Mouse (Mus musculus): ENCODE data around the gene St6gal1.

The St6gal1 gene

DNA sequence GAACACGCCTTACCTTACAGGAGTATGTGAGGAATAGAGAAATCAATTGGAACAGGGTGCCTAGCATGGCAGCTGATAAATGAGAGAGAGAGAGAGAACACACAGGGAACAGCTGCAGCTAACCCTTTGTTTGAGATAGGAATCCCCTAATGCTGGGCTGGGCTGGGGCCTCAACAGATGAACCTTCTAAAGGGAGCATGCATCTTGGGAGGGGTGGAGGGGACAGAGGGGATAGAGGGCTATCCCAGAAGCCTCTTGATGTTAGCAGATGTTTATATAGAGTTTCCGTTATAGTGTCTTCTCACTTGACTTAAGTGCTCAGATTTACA lies 26.9 kb downstream of the St6gal1 start:
- DNase-seq (ENCODE audit: low spot score) = no peak

DNA sequence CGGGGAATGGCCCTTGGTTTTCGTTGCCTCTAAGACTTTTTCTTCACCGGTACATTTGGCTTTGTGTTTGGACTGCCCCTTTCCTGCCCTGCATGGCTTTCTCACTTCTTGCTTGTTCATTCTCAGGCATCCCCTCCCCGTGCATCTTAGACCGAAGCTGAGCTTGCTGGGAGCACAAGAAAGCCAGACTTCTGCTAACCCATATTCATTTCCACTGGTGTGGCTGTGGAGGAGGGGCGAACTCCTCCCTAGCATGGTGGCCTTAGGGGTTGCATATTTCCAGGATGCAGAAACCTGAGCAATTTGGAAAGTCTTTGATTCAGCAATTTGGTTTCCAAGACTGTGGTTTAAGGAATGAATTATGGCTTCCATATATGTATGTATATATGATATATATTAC lies 29.1 kb downstream of the St6gal1 start:
- no peak for DNase-seq (ENCODE audit: low spot score)

GRCm38 (mm10) chr16:23254062-23254461 lies 29.5 kb downstream of the St6gal1 start:
- DNase-seq (ENCODE audit: low spot score) = no peak

- DNase-seq (ENCODE audit: low spot score) = no peak
Observed at GRCm38 (mm10) chr16:23256638-23257037, 32.1 kb downstream of the St6gal1 start.

- DNase-seq (ENCODE audit: low spot score) = no peak
Observed at GRCm38 (mm10) chr16:23258429-23258822, 33.9 kb downstream of the St6gal1 start.

GRCm38 (mm10) chr16:23258823-23259457 lies 34.4 kb downstream of the St6gal1 start:
- DNase-seq (ENCODE audit: low spot score) = no peak

GRCm38 (mm10) chr16:23259580-23259979 lies 35.0 kb downstream of the St6gal1 start:
- DNase-seq (ENCODE audit: low spot score) = no peak

- no peak for DNase-seq (ENCODE audit: low spot score)
Observed at GRCm38 (mm10) chr16:23262131-23262768, 37.7 kb downstream of the St6gal1 start.

- DNase-seq (ENCODE audit: low spot score) = no peak
Observed at GRCm38 (mm10) chr16:23262846-23263245, 38.3 kb downstream of the St6gal1 start.

DNA sequence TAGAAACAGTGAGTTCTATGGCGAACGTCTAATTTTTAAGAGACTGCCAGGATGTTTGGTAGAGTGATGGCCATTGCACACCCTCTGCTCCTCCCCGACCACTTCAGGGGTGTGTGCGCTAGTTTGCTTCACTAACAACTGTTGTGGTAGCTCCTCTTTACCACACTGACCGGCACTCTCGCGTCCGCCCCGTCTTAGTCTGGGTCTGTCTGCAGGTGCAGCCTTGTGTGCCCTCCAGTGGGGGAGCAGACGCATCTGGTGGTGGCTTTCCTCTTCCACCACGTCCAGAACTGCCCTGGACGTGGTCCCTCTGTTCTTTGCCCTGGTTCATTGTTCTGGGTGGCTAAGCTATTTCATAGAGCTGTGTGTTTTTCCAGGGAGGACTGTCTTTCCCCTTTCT lies 40.5 kb downstream of the St6gal1 start:
- DNase-seq (ENCODE audit: low spot score) = no peak

- DNase-seq (ENCODE audit: low spot score) = no peak
Observed at GRCm38 (mm10) chr16:23265481-23265880, 40.9 kb downstream of the St6gal1 start.

DNA sequence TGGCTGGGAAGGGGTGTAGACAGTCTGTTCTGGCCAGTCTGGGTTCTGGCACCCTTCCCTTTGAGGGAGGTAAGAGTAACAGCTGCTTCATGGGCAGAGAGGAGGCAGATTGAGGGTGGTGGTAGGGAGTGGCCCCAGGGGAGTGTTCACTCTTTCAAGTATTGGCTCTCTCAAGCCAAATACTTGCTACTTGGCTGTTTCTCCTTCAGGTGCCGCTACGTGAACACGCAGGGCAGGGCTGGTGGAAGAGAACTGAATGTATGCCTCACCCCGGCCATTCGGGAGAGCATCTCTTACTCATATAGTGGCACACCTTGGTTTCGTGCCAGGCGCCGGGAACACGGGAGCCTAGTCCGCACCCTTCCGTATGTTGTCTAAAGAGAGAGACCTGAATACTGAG lies 41.8 kb downstream of the St6gal1 start:
- DNase-seq (ENCODE audit: low spot score) = peak; percentile 58

GRCm38 (mm10) chr16:23266896-23267295 lies 42.4 kb downstream of the St6gal1 start:
- no peak for DNase-seq (ENCODE audit: low spot score)

DNA sequence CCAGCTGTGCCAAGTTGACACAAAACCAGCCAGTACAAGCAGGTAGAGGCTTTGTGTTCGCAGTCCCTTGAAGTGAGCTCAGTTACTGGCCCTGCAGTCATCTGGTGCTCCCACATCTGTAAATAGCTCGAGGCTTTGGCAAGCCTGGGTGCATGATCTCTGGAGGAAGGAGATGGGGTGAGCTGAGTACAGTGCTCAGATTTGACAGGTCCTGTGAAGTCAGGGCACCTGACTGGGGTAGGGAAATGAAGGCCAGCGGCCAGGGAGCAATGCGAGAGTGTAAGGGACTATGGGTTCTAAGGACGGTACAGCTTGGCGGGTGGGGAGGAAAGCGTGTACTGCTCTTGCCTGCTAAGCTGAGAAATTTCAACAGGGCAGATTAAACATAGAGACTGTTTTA lies 43.7 kb downstream of the St6gal1 start:
- DNase-seq (ENCODE audit: low spot score) = no peak

DNA sequence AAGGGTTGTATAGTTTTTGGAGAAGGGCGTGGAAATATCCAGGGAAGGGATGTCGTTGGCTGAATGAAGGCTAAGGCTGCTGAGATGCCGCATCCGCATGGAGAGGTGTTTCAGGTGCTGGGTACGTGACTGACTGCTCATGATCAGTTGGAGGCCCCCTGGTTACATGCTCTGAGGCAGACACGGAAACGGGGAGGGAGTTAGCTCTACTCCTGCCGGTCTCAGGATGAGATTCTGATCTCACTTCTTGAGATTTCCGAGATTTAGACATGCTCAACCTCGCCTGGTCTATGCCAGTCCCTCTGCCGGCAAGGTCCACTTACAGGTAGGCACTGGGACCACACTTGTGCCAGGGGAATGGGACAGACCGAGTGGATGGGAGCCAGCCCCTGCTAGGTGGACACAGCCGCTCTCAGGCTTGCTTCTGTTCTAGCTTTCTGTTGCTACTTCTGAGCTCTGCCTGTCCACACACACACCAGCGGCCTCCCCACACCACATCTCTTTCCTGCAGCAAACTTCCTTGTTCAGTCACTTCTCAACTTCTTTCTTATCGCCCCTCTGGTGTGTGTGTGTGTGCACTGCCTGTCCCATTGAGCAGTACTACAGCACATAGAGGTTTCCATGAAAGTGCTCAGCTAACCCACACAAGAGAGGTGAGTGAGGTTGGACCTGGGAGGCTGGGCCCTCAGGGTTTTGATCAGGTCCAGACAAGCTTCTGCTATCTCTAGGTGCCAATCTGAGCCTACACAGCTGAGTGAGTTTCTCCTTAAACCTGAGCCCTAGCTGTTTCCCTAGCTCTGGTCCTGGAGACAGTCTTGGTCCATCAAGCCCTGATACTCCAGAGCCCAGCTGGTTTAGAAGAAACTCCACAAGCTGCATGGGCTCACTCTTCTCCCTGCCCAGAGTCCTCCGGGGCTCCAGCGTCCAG lies 44.8 kb downstream of the St6gal1 start:
- no peak for DNase-seq (ENCODE audit: low spot score)

DNA sequence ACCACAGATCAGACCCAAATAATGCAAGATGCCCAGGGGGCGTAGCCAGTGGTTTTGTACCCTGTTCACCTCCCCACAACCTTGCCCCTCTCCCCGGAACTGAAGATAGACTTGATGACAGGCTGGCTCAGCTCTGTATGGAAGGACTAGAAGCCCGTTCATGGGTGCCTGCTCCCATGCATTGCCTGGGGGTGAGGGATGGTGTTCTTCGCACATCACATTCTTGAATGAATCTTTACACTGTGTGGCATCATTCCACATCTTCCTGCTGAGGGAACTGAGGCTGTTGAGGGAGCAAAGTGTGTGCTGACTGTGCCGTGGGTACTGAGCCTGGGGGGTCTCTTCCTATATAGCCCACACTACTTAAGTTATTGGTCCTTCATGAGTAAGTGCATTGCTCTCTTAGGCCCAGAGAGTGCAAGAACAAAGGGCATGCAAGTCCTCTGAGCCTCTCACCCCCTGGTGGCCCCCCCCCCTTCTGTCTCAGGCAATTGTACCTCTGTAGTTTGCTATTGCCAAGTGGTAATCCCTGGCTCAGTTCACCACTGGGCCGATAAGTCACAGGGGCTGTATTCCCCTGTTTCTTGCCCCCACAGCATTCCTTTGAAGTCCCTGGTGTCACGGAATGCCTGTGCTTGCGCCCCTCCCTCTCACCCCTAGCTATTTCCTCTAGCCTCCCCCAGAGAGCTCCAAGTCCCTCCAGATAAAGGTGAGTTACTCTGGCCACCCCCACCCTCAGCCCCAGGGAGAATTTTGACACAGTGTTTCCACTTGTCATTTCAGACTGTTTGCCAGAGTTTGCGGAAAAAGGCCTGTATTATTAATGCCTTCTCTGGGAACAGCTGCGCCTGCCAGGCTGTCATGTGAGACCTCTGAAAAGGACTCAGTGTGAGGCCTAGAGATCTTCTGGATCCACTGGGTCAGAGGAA lies 45.7 kb downstream of the St6gal1 start:
- peak; percentile 66 for DNase-seq (ENCODE audit: low spot score)

DNA sequence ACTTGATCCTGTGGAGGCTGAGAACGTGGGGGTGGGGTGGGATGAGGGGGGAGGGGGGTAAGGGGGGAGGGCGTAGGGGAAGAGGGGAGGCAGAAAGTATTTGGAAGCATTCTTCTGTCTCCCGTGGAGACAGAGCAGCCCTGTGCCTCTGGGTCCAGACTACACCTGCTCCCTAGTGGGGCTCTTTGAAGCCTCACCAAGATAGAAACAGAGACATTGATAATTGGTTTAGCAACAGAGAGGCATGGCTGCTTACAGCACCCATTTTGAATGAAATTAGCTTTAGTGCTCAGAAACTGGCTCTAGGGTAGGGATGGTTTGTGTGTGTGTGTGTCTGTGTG lies 46.3 kb downstream of the St6gal1 start:
- no peak for DNase-seq (ENCODE audit: low spot score)

- no peak for DNase-seq (ENCODE audit: low spot score)
Observed at GRCm38 (mm10) chr16:23271746-23272520, 47.4 kb downstream of the St6gal1 start.

GRCm38 (mm10) chr16:23272521-23273230 lies 48.1 kb downstream of the St6gal1 start:
- peak; percentile 75 for DNase-seq (ENCODE audit: low spot score)

- no peak for DNase-seq (ENCODE audit: low spot score)
Observed at GRCm38 (mm10) chr16:23274005-23274404, 49.5 kb downstream of the St6gal1 start.
